Mouse (Mus musculus) retina, embryonic 14.5 days (tissue): Measurements from ENCODE around the gene Rps6ka2.
A peak's percentile ranks its signal among the peaks of the same experiment; 100 is the strongest.
"Not testable (repeated sequence)": the region's sequence is repeated elsewhere in the genome, so short reads cannot be mapped to it uniquely, and the experiment has no call there.

Experiments
- DNase-seq: peaks from one replicate; pipeline ENCODE4 v3.0.0-alpha.2; 2015; ENCODE audit warnings: low spot score

The Rps6ka2 gene

GRCm38 (mm10) chr17:7170304-7171295, 685 bp downstream of the Rps6ka2 start:
- DNase-seq, result peak; percentile 26

GRCm38 (mm10) chr17:7173331-7174028, 3.6 kb downstream of the Rps6ka2 start:
- peak; percentile 82 for DNase-seq

GRCm38 (mm10) chr17:7175293-7175692, 5.4 kb downstream of the Rps6ka2 start:
- no peak for DNase-seq

GRCm38 (mm10) chr17:7176394-7176793, 6.5 kb downstream of the Rps6ka2 start:
- no peak for DNase-seq

GRCm38 (mm10) chr17:7178196-7178595, 8.3 kb downstream of the Rps6ka2 start:
- DNase-seq, result no peak

GRCm38 (mm10) chr17:7182187-7182586, 12.3 kb downstream of the Rps6ka2 start:
- no peak for DNase-seq

GRCm38 (mm10) chr17:7187037-7187436, 17.1 kb downstream of the Rps6ka2 start:
- DNase-seq, result not testable (repeated sequence)

- no peak for DNase-seq
Measured at GRCm38 (mm10) chr17:7189425-7189824, 19.5 kb downstream of the Rps6ka2 start.

GRCm38 (mm10) chr17:7189975-7190374, 20.1 kb downstream of the Rps6ka2 start:
- no peak for DNase-seq

- DNase-seq, result no peak
Measured at GRCm38 (mm10) chr17:7194140-7194840, 24.4 kb downstream of the Rps6ka2 start.

- DNase-seq, result no peak
Measured at GRCm38 (mm10) chr17:7197121-7197925, 27.4 kb downstream of the Rps6ka2 start.

- DNase-seq, result no peak
Measured at GRCm38 (mm10) chr17:7204771-7205406, 35.0 kb downstream of the Rps6ka2 start.

GRCm38 (mm10) chr17:7206434-7207145, 36.7 kb downstream of the Rps6ka2 start:
- DNase-seq, result no peak

- DNase-seq, result no peak
Measured at GRCm38 (mm10) chr17:7210648-7211047, 40.7 kb downstream of the Rps6ka2 start.

GRCm38 (mm10) chr17:7211893-7212292, 42.0 kb downstream of the Rps6ka2 start:
- DNase-seq, result no peak

GRCm38 (mm10) chr17:7213214-7213613, 43.3 kb downstream of the Rps6ka2 start:
- DNase-seq, result no peak

GRCm38 (mm10) chr17:7214061-7214460, 44.1 kb downstream of the Rps6ka2 start:
- no peak for DNase-seq

- DNase-seq, result no peak
Measured at GRCm38 (mm10) chr17:7217791-7218329, 47.9 kb downstream of the Rps6ka2 start.

GRCm38 (mm10) chr17:7218396-7218795, 48.5 kb downstream of the Rps6ka2 start:
- no peak for DNase-seq
